Comparison of ENCODE assay signal across 10 mouse cellular contexts in genomic region chr10:43042591-43043327, GRCm38 (mm10).
DNase-seq lines count a peak whose midpoint lies in the region; ATAC-seq lines count a peak whose summit lies in the region.
"Had no signal": no experiment of that assay in that cellular context is flagged by ENCODE, and none has a peak within 500 bp of the region (broad histone marks: within the 10 kb centered on the region; RNA-seq: fewer than 3 reads in every experiment).

No protein-coding gene starts in this region.

- no peaks in the 10 kb centered on the region for H3K27me3 ChIP-seq in kidney, embryonic 14.5 days (ENCODE audit: control insufficient read depth, insufficient read depth, low read length)
- no peaks in the 10 kb centered on the region for H3K27me3 ChIP-seq in embryonic facial prominence, embryonic 15.5 days
- H3K27me3 ChIP-seq in hindbrain, embryonic 14.5 days (ENCODE audit: control insufficient read depth, insufficient read depth, low read length): no peaks in the 10 kb centered on the region
- H3K27me3 ChIP-seq in midbrain, embryonic 16.5 days (ENCODE audit: control insufficient read depth, insufficient read depth, low read depth, low read length): no peaks in the 10 kb centered on the region

- 33% methylated on average over 10 of the region's 10 CpGs for WGBS in kidney, embryonic 14.5 days
- WGBS in embryonic facial prominence, embryonic 15.5 days: 30% methylated on average over 10 of the region's 10 CpGs
- 19% methylated on average over 10 of the region's 10 CpGs for WGBS in hindbrain, embryonic 14.5 days
- 15% methylated on average over 10 of the region's 10 CpGs for whole genome bisulfite sequencing in midbrain, embryonic 16.5 days

- H3K9me3 ChIP-seq in kidney, embryonic 14.5 days (ENCODE audit: control insufficient read depth, low read length): peaks cover 4% of the 10 kb centered on the region; the same call in 1 of the 2 replicates
- H3K9me3 ChIP-seq in embryonic facial prominence, embryonic 15.5 days (replicated peaks): no peaks in the 10 kb centered on the region
- no peaks in the 10 kb centered on the region for H3K9me3 ChIP-seq in hindbrain, embryonic 14.5 days (ENCODE audit: control insufficient read depth, low read length)
- no peaks in the 10 kb centered on the region for H3K9me3 ChIP-seq in midbrain, embryonic 16.5 days (replicated peaks; ENCODE audit: control insufficient read depth, low read length, poor library complexity, severe bottlenecking)

- H3K27ac ChIP-seq in kidney, embryonic 14.5 days (ENCODE audit: low read depth, low read length): peak overlapping the region; percentile 71
- peak overlapping the region; percentile 79; the same call in 1 of the 2 replicates for H3K27ac ChIP-seq in embryonic facial prominence, embryonic 15.5 days (replicated peaks)
- peak overlapping the region; percentile 69 for H3K27ac ChIP-seq in hindbrain, embryonic 14.5 days
- H3K27ac ChIP-seq in midbrain, embryonic 16.5 days (ENCODE audit: low read length): peak overlapping the region; percentile 73

- ATAC-seq in kidney, embryonic 14.5 days (ENCODE audit: low FRiP score, low TSS enrichment): no peak
- 0 out of 2 replicates have a peak, but pooled peaks have one; percentile 20 for ATAC-seq in embryonic facial prominence, embryonic 15.5 days (ENCODE audit: insufficient number of reproducible peaks, low FRiP score, low TSS enrichment, low read depth)
- ATAC-seq in hindbrain, embryonic 14.5 days (ENCODE audit: low FRiP score): 0 out of 2 replicates have a peak, but pooled peaks have one; percentile 21
- peak; percentile 37; the same call in 1 of the 2 replicates for ATAC-seq in midbrain, embryonic 16.5 days

- peaks cover 17% of the 10 kb centered on the region for H3K4me1 ChIP-seq in kidney, embryonic 14.5 days (ENCODE audit: control insufficient read depth, insufficient read depth, low read length)
- H3K4me1 ChIP-seq in embryonic facial prominence, embryonic 15.5 days: peaks cover 22% of the 10 kb centered on the region
- peaks cover 30% of the 10 kb centered on the region for H3K4me1 ChIP-seq in hindbrain, embryonic 14.5 days (replicated peaks; ENCODE audit: control insufficient read depth, insufficient read depth, low read length)
- peaks cover 24% of the 10 kb centered on the region for H3K4me1 ChIP-seq in midbrain, embryonic 16.5 days (ENCODE audit: control insufficient read depth, insufficient read depth, low read length)

- no peak for DNase-seq in kidney, postnatal 36 days
- DNase-seq in hindbrain, embryonic 14.5 days (ENCODE audit: low spot score): no peak
- DNase-seq in urinary bladder, adult 2 months (ENCODE audit: low spot score): no peak
- DNase-seq in ovary, postnatal 10 days (ENCODE audit: low spot score): no peak
- no peak for DNase-seq in layer of hippocampus, postnatal 14 days (ENCODE audit: low spot score in 2 of 2)
- DNase-seq: adrenal gland, adult 2 months; gastrocnemius, postnatal 10 days had no signal

- H3K4me2 ChIP-seq in kidney, embryonic 14.5 days (replicated peaks; ENCODE audit: low read depth, low read length): no peak overlapping the region
- no peak overlapping the region for H3K4me2 ChIP-seq in embryonic facial prominence, embryonic 15.5 days (replicated peaks)
- no peak overlapping the region for H3K4me2 ChIP-seq in hindbrain, embryonic 14.5 days (replicated peaks)
- 0 out of 2 replicates have a peak overlapping the region, but pooled peaks have one; percentile 21 for H3K4me2 ChIP-seq in midbrain, embryonic 16.5 days (ENCODE audit: low read length)

- no peaks in the 10 kb centered on the region for H3K36me3 ChIP-seq in kidney, embryonic 14.5 days (ENCODE audit: control insufficient read depth, insufficient read depth, low read length)
- H3K36me3 ChIP-seq in embryonic facial prominence, embryonic 15.5 days: 0 out of 2 replicates have a peak, but pooled peaks cover 3% of the 10 kb centered on the region
- no peaks in the 10 kb centered on the region for H3K36me3 ChIP-seq in hindbrain, embryonic 14.5 days (replicated peaks; ENCODE audit: control insufficient read depth, insufficient read depth)
- peaks cover 3% of the 10 kb centered on the region; the same call in 1 of the 2 replicates for H3K36me3 ChIP-seq in midbrain, embryonic 16.5 days (ENCODE audit: control insufficient read depth, insufficient read depth, low read length)

- H3K9ac ChIP-seq in kidney, embryonic 14.5 days (ENCODE audit: low read depth, low read length): no peak overlapping the region
- no peak overlapping the region for H3K9ac ChIP-seq in embryonic facial prominence, embryonic 15.5 days
- H3K9ac ChIP-seq in hindbrain, embryonic 14.5 days: 0 out of 2 replicates have a peak overlapping the region, but pooled peaks have one; percentile 4
- H3K9ac ChIP-seq in midbrain, embryonic 16.5 days (ENCODE audit: low read depth, low read length): peak overlapping the region; percentile 4; the same call in 1 of the 2 replicates

- no peak overlapping the region for H3K4me3 ChIP-seq in kidney, embryonic 14.5 days (ENCODE audit: low read length)
- H3K4me3 ChIP-seq in embryonic facial prominence, embryonic 15.5 days (replicated peaks): no peak overlapping the region
- H3K4me3 ChIP-seq in hindbrain, embryonic 14.5 days (replicated peaks; ENCODE audit: low read length): no peak overlapping the region
- no peak overlapping the region for H3K4me3 ChIP-seq in midbrain, embryonic 16.5 days (ENCODE audit: low read depth, low read length)

Comparison
In these comparisons a context has a peak if more than half of its experiments do, and no peak if none do; other contexts are left out.
1. H3K9ac ChIP-seq: peak in hindbrain, embryonic 14.5 days (single experiment) and midbrain, embryonic 16.5 days (single experiment); none in kidney, embryonic 14.5 days (single experiment) and embryonic facial prominence, embryonic 15.5 days (single experiment).
2. Peak in every context shown above with its lines, with median percentiles within 50 percentile points of each other: H3K27ac ChIP-seq.